Mouse (Mus musculus): Measurements from ENCODE around the gene Eif1ax.
"Not testable (repeated sequence)": the region's sequence is repeated elsewhere in the genome, so short reads cannot be mapped to it uniquely, and the experiment has no call there.

Eif1ax gene

GRCm38 (mm10) chrX:159371831-159372752 is at the start of gene Eif1ax:
Gene Eif1ax (plus strand): TSS chrX:159372178.
- DNase-seq (ENCODE audit: low spot score in 2 of 2), result peak; percentile 73 to 82

DNA sequence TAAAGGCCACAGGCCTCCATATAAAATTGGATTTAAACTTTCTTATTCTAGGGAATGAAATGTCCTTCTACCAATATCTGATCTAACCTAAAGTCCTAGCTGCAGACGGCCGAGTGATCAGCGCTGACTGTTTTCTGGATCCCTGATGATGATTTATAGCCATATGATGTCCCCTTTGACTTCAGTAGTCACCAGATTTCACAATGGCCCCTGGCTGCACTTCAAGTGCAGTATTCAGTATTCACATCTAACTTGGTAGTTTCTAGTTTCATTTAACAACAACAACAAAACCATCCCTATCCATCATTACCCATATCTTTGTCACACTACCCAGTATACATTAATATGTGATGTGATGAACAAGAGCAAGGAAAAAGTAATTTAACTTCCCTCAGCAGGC is 7.5 kb upstream of the Eif1ax start:
- DNase-seq (ENCODE audit: low spot score in 2 of 2), result no peak

DNA sequence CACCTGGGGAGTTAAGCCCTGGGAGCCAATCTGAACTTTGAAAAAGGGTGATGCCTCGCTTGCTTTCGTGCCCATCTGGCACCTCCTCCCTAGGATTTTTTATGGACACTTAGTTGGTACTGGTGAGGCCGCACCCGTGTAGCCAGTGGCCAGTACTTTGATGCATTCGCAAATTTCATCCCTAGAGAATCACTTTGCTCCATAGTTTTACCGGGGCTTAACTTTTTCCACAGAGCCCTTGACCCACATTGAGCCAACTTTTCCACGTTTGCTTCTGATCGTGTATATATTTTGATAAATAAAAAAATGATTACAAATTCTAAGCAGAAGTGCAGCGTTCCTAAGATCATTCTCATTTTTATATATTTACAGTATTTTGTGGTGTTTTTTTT is 771 bp downstream of the Eif1ax start:
- no peak for DNase-seq (ENCODE audit: low spot score in 2 of 2)

DNA sequence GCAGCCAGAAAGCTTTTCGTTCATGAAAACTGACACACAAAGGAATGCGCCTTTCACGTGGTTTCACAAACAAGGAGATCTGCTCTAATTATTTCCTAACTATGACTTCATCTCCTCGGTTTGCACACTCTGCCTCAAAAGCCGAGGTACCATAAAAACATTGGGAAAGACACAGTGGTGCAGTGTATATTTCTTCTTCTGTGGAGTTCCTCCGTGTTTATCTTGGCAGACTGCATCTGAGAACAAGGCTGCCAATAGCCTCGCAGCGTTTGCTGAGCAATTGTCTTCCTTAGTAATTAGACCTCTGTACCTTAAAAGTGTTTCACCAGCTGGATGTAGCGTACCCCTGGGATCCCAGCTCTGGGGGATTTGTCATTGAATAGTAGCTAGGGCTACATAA is 15.1 kb downstream of the Eif1ax start:
- DNase-seq (ENCODE audit: low spot score in 2 of 2), result no peak

GRCm38 (mm10) chrX:159388953-159389352 is 17.0 kb downstream of the Eif1ax start:
- no peak for DNase-seq (ENCODE audit: low spot score in 2 of 2)

DNA sequence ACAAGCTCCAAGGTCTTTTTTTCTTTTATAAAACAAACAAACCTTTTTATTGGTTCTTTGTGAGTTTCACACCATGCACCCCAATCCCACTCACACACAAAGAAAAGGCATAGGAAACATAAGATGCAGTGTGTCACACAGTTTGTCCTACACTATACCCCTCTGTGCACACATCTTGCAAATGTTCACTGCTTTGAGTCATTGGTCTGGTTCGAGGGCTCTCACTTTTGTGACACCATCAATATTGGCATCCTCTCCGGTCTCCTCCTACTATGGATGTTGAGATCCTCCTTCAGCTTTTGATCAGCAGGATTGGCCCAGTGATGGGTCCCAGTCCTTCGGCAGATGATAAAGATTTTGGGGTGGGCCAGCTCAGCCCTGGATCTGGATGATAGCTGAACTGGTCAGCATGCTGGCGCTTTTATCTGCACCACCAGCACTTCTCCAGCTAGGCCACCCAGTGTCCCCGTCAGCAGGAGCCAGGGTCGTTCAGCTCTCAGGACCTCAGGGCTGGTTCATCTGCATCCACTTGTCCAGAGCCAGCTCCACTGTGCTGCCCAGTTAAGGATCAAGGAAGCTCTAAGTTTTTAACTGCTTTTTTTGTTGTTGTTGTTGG is 18.5 kb downstream of the Eif1ax start:
- DNase-seq (ENCODE audit: low spot score in 2 of 2), result no peak

GRCm38 (mm10) chrX:159391239-159391638 is 19.3 kb downstream of the Eif1ax start:
- DNase-seq (ENCODE audit: low spot score in 2 of 2), result no peak

GRCm38 (mm10) chrX:159409253-159409652 is 37.3 kb downstream of the Eif1ax start:
- peak in 1 of 2 experiments; percentile 11 for DNase-seq (ENCODE audit: low spot score in 2 of 2)

GRCm38 (mm10) chrX:159414130-159414828 is 42.3 kb downstream of the Eif1ax start, which contains the start of gene Map7d2:
Gene Map7d2 (plus strand): TSS chrX:159414572.
- DNase-seq (ENCODE audit: low spot score in 2 of 2), result no peak

- no peak for DNase-seq (ENCODE audit: low spot score in 2 of 2)
These were observed 43.1 kb downstream of the Eif1ax start for GRCm38 (mm10) chrX:159414829-159415673.

DNA sequence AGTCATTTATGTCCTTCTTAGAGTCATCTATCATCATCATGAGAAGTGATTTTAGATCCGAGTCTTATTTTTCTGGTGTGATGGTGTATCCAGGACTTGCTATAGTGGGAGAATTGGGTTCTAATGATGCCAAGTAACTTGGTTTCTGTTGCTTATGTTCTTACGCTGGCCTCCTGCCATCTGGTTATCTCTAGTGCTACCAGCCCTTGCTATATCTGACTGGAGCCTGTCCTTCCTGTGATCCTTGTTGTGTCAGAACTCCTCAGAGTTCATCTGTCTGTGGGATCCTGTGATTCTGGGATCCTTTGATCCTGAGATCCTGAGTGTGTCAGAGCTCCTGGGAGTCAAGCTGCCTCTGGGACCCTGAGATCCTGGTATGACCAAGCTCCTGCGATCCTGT is 58.5 kb downstream of the Eif1ax start:
- not testable (repeated sequence) for DNase-seq (ENCODE audit: low spot score in 2 of 2)

Measured in spleen, postnatal 36 days (tissue).